Mouse (Mus musculus): ENCODE data around the gene Sertad2. TPM values are rescaled to one million over a fixed set of nuclear protein-coding genes. Genes with fewer than 3 reads are reported as not detected.
A peak's percentile ranks its signal among the peaks of the same experiment; 100 is the strongest.

Gene Sertad2
- 10 to 100 TPM; 28.2 to 30.9 TPM for total RNA-seq (2021)

GRCm38 (mm10) chr11:20542739-20543452 lies at the start of gene Sertad2:
Gene Sertad2, plus strand, starts transcription at chr11:20543253.
- DNase-seq = peak; percentile 100
- intact Hi-C loops (cut with DNase I) = loop anchor here (5.0 kb wide), 2 partner anchors 86 to 89 kb away; no protein-coding TSS in a partner anchor

DNA sequence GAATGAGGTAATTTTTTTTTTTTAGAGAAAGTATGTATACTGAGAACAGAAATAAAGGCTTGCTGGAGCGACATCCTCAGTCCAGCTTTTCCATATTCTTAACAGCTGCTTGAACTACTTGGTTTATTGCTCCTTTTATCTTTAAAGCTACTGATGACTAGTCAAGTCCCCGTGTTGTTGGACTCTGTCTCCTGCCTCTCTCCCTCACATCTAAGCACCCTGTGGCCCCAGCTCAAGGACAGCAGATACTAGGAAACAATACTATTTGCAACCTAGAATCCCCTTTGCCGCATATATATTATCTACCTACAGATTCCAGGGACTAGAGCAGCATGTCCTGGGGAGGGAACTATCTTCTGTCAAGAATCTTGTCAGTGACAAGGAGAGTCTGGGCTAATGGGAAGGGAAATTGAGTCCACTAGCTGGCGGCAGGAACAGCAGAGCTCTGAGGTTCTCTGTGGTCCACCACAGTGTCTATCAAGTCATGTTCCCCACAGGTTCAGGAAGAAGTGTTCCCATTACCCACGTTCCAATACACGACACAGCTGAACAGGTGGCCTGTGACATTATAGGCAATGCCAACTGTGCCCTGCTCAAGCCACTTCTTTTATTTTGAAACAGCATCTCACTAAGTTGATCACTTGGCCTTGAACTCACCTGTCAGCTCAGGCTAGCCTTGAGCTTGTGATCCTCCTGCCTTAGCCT lies 49.0 kb upstream of the Sertad2 start:
- no peak for DNase-seq
- intact Hi-C loops (cut with DNase I) = no loop called here

GRCm38 (mm10) chr11:20500516-20500915 lies 42.5 kb upstream of the Sertad2 start:
- no peak for DNase-seq

GRCm38 (mm10) chr11:20501160-20501955 lies 41.7 kb upstream of the Sertad2 start:
- intact Hi-C loops (cut with DNase I) = no loop called here
- no peak for DNase-seq

More at GRCm38 (mm10) chr11:20500516-20500915, 42.5 kb upstream of the Sertad2 start:
- intact Hi-C loops (cut with DNase I) = no loop called here

DNA sequence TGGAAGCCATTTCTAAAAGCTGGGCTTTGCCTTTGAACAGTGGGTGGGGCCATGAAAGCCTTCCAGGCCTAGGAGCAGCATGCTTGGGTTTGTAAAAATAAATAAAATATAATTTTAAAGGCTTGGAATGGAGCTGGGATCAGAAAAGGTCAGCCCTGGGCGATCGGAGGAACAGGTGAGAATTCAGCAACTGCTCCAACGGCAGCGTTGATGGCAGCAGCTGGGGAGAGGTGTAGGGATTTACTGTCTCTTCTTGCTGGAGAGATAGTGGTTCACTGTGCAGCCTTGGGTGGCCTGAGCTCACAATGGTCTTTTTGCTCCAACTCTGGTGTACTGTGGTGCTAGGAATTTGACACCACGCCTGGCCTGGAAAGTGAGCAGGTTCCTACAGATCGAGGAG lies 29.5 kb upstream of the Sertad2 start:
- DNase-seq = no peak
- intact Hi-C loops (cut with DNase I) = no loop called here

DNA sequence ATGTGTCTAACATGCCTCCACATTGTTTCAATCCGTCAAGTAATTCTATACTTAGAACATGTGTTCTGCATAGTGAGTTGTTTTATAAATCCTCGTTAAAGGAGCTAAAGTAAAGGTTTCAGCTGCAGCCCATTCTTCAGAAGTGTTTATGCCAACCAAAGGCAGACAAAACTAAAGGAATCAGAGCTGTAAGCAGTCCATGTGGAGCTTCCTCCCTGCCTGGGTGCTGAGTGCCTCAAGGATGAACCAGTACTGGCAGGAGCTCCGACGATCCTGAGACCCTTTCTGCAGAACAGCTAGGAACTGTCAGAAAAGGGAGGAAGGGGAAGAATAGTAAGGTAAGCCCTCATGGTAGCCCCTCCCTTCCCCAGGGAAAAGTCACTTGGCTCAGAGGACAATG lies 28.3 kb upstream of the Sertad2 start:
- no peak for DNase-seq

DNA sequence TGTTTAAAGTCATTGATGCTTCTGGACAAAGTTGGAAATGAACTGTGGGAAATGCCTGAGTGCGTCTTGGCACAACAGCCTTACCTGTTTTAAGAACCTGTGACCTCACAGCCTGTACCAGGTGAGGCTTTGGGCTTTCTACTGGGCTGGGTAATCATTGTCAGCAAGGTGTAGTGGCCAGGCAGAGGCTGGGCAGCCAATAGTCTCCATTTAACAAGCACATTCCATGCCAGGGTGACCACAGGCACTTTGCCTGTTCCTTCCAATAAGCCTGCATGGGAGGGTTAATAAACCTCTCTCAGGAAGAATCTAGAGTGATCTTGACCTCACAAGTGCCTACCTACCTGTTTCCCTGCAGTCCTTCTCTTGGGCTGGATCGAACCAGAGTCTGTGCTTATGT lies 21.7 kb upstream of the Sertad2 start:
- intact Hi-C loops (cut with DNase I) = no loop called here
- no peak for DNase-seq

More for the DNA sequence above, 28.3 kb upstream of the Sertad2 start:
- intact Hi-C loops (cut with DNase I) = no loop called here

DNA sequence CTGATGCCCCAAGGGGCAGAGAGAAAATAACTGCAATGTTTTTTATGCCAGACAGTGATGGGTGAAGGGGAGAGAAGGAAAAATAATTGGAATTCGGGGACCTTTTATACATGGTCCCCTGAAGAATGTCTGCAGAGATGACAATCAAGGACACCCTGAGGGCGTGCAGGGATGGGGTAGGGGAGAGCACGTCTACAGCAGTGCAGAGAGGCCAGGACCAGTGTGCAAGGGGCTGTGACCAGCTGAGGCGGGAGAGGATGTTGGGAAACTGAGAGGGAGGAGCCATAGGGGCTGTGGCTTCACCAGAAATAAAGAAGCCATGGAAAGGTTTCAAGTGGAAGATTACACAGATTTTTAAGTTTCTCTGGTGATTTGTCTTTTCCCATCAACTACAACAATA lies 20.3 kb upstream of the Sertad2 start:
- intact Hi-C loops (cut with DNase I) = no loop called here
- DNase-seq = no peak

- intact Hi-C loops (cut with DNase I) = no loop called here
- no peak for DNase-seq
These were observed 18.6 kb upstream of the Sertad2 start for GRCm38 (mm10) chr11:20524435-20524834.

DNA sequence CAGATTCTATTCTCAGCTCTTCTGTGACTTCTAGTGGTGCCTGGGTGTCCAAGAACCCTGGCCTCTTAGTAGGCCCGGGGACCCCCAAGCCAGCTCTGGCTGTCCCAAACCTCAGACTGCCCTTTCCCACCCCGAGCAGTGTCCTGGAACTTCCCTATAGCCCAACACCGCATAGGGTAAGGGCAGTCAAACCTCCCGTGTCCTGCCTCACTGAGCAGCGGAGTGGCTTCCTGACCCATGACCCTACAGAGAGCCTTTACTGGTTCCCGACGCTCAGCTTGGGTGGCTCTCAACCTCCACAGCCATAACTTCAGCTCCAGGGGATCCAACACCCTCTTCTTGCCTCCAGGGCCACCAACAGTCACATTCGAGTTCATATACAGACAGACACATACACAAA lies 17.1 kb upstream of the Sertad2 start:
- intact Hi-C loops (cut with DNase I) = no loop called here
- no peak for DNase-seq

GRCm38 (mm10) chr11:20527901-20528300 lies 15.2 kb upstream of the Sertad2 start:
- intact Hi-C loops (cut with DNase I) = no loop called here
- DNase-seq = peak; percentile 85

GRCm38 (mm10) chr11:20531682-20531991 lies 11.4 kb upstream of the Sertad2 start:
- no peak for DNase-seq
- intact Hi-C loops (cut with DNase I) = no loop called here

DNA sequence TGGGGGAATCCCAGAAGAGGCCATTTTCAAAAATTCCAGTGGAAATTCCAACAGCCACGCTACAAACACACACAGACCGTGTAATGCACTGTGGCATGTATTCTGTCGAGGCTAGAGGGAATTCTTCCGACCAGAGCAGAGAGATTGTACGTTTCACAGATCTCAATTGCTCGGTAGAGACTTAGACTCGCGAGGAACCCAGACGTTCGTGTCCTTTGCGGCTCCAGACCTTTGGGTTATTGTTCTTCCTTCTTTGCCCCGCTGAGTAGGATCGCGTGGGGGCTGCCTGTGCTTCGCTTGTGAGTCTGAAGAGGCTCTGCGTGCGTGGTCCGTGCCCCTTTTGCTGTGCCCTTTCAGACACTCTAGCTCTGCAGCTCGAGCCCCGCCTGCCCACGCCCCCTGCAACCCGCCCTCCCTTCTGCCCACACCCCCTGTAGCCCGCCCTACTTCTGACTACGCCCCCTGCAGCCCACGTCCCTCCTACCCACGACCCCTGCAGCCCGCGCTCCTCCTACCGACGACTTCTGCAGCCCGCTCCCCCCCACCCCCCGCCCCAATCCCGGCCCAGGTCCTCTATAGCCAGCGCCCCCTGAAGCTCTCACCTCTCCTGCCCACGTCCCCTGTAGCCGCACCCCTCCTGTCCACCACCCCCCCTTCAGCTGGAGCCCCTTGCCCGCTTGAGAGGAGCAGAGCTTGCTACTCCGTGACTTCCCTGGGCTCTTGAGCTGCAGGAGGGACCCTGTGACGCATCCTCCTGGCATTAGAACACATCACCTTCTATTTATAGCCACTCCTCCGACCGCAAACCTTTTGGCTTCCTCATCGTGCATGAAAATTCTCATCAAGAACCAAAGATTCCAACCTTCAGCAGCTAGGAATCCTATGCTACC lies 10.8 kb upstream of the Sertad2 start:
- DNase-seq = peak; percentile 75
- intact Hi-C loops (cut with DNase I) = no loop called here

- intact Hi-C loops (cut with DNase I) = no loop called here
- no peak for DNase-seq
These were observed 9.8 kb upstream of the Sertad2 start for GRCm38 (mm10) chr11:20533231-20533630.

DNA sequence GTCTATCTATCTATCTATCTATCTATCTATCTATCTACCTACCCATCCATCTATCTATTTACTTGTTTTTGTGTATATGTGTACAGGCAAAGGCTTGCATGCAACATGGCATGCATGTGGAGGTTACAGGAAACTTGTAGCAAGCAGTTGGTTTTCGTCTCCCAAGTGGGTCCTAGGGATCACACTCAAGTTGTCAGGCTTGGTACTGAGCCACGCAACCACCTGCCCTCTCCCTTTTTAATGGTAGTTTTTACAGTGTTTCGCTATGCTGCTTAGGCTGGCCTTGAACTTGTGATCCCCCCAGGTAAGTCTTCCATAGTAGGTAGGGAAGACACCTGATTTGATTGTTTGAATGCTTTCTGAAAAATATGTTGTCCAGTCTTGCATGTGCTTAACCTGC lies 5.8 kb upstream of the Sertad2 start:
- no peak for DNase-seq
- intact Hi-C loops (cut with DNase I) = no loop called here

GRCm38 (mm10) chr11:20538496-20538895 lies 4.6 kb upstream of the Sertad2 start:
- DNase-seq = no peak
- intact Hi-C loops (cut with DNase I) = no loop called here

DNA sequence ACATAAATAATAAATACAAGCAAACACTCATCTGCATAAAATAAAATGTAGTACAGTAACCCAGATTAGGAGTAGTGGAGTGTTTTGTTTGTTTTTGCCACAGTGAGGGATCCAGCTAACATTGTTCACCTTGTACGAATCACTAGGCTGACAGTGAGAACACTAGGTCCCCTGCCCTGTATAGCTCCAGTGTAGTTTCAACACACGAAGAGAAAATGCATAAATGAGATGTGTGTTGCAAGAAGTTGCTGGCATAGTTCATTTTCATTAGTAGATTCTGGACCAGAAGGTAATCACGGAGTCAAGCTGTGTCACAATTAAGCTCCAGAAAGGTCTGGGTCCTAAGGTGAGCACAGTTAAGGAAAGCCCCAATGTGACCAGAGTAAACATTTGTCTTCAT lies 1.8 kb upstream of the Sertad2 start:
- DNase-seq = no peak
- intact Hi-C loops (cut with DNase I) = loop anchor here (5.0 kb wide), 2 partner anchors 84 to 91 kb away; no protein-coding TSS in a partner anchor

DNA sequence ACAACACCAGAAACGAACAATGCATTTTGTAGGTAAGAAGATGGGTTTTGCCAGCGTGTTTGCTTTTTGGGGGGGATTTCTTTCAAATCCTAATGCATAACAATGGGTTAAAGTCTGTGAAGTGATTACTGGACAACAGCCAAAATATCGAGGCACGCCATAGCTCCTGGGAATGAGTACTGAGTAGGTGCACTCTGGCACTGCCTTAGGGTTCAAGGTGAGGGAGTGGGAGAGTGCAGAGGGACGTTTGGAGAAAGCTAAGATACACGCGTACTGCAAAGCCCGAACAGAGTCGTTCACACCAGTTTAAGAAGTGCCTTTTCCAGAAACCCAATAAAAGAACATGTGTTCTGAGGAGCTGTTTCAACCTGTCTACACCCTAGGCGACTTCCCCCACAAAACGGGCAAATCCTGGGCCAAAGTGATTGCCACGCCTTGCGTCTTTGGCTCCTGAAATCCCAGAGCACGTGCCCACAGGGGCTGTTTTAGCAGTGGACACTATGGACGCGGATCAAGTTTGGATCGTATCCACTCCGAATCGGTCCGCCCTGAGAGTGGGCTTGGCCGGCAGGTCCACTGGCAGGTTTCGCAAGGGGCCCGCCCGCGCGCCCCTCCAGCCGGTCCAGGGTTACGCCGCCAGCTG lies 937 bp upstream of the Sertad2 start:
- intact Hi-C loops (cut with DNase I) = loop anchor here (5.0 kb wide), 2 partner anchors 85 to 90 kb away; no protein-coding TSS in a partner anchor
- DNase-seq = no peak

GRCm38 (mm10) chr11:20543453-20544120 lies 534 bp downstream of the Sertad2 start:
- intact Hi-C loops (cut with DNase I) = loop anchor here (5.0 kb wide), 2 partner anchors 86 to 89 kb away; no protein-coding TSS in a partner anchor
- peak; percentile 72 for DNase-seq
